Mouse (Mus musculus): ENCODE results near the gene Tex33. TPM values are rescaled to one million over a fixed set of nuclear protein-coding genes. Genes with fewer than 3 reads are reported as not detected.

Tex33 gene
- not detected in 2 replicates for total RNA-seq (2021)
- long read RNA-seq = 0 reads

- no peak for DNase-seq
These were observed at the start of gene Tex33 for GRCm38 (mm10) chr15:78395478-78395962. Gene Tex33 (minus strand): TSS chr15:78395912.

GRCm38 (mm10) chr15:78443857-78444256 lies 48.1 kb upstream of the Tex33 start:
- DNase-seq = no peak

GRCm38 (mm10) chr15:78442231-78442630 lies 46.5 kb upstream of the Tex33 start:
- DNase-seq = peak; percentile 1

GRCm38 (mm10) chr15:78438973-78439372 lies 43.3 kb upstream of the Tex33 start:
- no peak for DNase-seq

- DNase-seq = no peak
These were observed 42.8 kb upstream of the Tex33 start for GRCm38 (mm10) chr15:78438505-78438904.

GRCm38 (mm10) chr15:78438018-78438394 lies 42.3 kb upstream of the Tex33 start:
- peak; percentile 53 for DNase-seq

- peak; percentile 66 for DNase-seq
These were observed 41.7 kb upstream of the Tex33 start for GRCm38 (mm10) chr15:78437237-78438017.

GRCm38 (mm10) chr15:78436380-78437192 lies 40.9 kb upstream of the Tex33 start:
- DNase-seq = peak; percentile 94

GRCm38 (mm10) chr15:78435681-78436080 lies 40.0 kb upstream of the Tex33 start:
- DNase-seq = no peak

- no peak for DNase-seq
These were observed 39.3 kb upstream of the Tex33 start for GRCm38 (mm10) chr15:78434896-78435520.

GRCm38 (mm10) chr15:78431541-78432121 lies 35.9 kb upstream of the Tex33 start:
- DNase-seq = no peak

- no peak for DNase-seq
These were observed 35.2 kb upstream of the Tex33 start for GRCm38 (mm10) chr15:78430874-78431273.

- no peak for DNase-seq
These were observed 34.3 kb upstream of the Tex33 start for GRCm38 (mm10) chr15:78429871-78430622.

- DNase-seq = no peak
These were observed 33.4 kb upstream of the Tex33 start for GRCm38 (mm10) chr15:78429139-78429459.

- DNase-seq = peak; percentile 86
These were observed 32.9 kb upstream of the Tex33 start, which contains the start of gene Kctd17 for GRCm38 (mm10) chr15:78428391-78429138. Gene Kctd17 (plus strand): TSS chr15:78428564.

- no peak for DNase-seq
These were observed 29.5 kb upstream of the Tex33 start for GRCm38 (mm10) chr15:78425230-78425629.

- no peak for DNase-seq
These were observed 28.8 kb upstream of the Tex33 start for GRCm38 (mm10) chr15:78424507-78424906.

- peak; percentile 91 for DNase-seq
These were observed 26.6 kb upstream of the Tex33 start for GRCm38 (mm10) chr15:78422046-78422956.

GRCm38 (mm10) chr15:78420395-78420794 lies 24.7 kb upstream of the Tex33 start:
- DNase-seq = no peak

GRCm38 (mm10) chr15:78416937-78417336 lies 21.2 kb upstream of the Tex33 start:
- DNase-seq = no peak

Measured in adrenal gland, postnatal 25 days (tissue).